Comparison of ENCODE assay signal across 8 mouse cellular contexts in genomic region chr12:17691891-17692321, GRCm38 (mm10). TPM values are rescaled to one million over a fixed set of nuclear protein-coding genes. Genes with fewer than 3 reads are reported as not detected.
DNase-seq lines count a peak whose midpoint lies in the region; ATAC-seq lines count a peak whose summit lies in the region.

No protein-coding gene starts in this region.

- WGBS in kidney, embryonic 14.5 days: under 1% methylated on average over 23 of the region's 23 CpGs
- WGBS in stomach, embryonic 14.5 days: 0% methylated on average over 23 of the region's 23 CpGs

- H3K9ac ChIP-seq in kidney, embryonic 14.5 days (ENCODE audit: low read depth, low read length): peak overlapping the region; percentile 79
- H3K9ac ChIP-seq in stomach, embryonic 14.5 days (replicated peaks; ENCODE audit: low read depth, low read length): peak overlapping the region; percentile 55; the same call in 1 of the 2 replicates

- peak overlapping the region; percentile 81 for H3K4me3 ChIP-seq in kidney, embryonic 14.5 days (ENCODE audit: low read length)
- H3K4me3 ChIP-seq in stomach, embryonic 14.5 days (ENCODE audit: low read depth, low read length): peak overlapping the region; percentile 77

- no peaks in the 10 kb centered on the region for H3K27me3 ChIP-seq in kidney, embryonic 14.5 days (ENCODE audit: control insufficient read depth, insufficient read depth, low read length)
- H3K27me3 ChIP-seq in stomach, embryonic 14.5 days (ENCODE audit: control insufficient read depth, insufficient read depth, low read length): no peaks in the 10 kb centered on the region

- no peaks in the 10 kb centered on the region for H3K36me3 ChIP-seq in kidney, embryonic 14.5 days (ENCODE audit: control insufficient read depth, insufficient read depth, low read length)
- no peaks in the 10 kb centered on the region for H3K36me3 ChIP-seq in stomach, embryonic 14.5 days (ENCODE audit: control insufficient read depth, insufficient read depth, low read length)

- ATAC-seq in kidney, embryonic 14.5 days (ENCODE audit: low FRiP score, low TSS enrichment): no peak
- no peak for ATAC-seq in stomach, embryonic 14.5 days (ENCODE audit: insufficient number of reproducible peaks, insufficient read depth, low FRiP score, low read depth)
- no peak for ATAC-seq in frontal cortex, adult (ENCODE audit: low TSS enrichment)

- H3K27ac ChIP-seq in kidney, embryonic 14.5 days (ENCODE audit: low read depth, low read length): no peak overlapping the region
- no peak overlapping the region for H3K27ac ChIP-seq in stomach, embryonic 14.5 days (ENCODE audit: low read length)

- peak; percentile 14 for DNase-seq in right cerebral cortex, adult 18-20 months
- DNase-seq in right cerebral cortex, postnatal 36 days (ENCODE audit: low spot score in 2 of 2): no peak
- peak; percentile 45 for DNase-seq in brain, adult 2 months (ENCODE audit: low read depth, low spot score)
- peak; percentile 35 to 42 for DNase-seq in heart, adult 9 months (ENCODE audit: low spot score in 2 of 2)
- DNase-seq in lung, postnatal 36 days: peak; percentile 64

- H3K4me2 ChIP-seq in kidney, embryonic 14.5 days (replicated peaks; ENCODE audit: low read depth, low read length): peak overlapping the region; percentile 93
- H3K4me2 ChIP-seq in stomach, embryonic 14.5 days (replicated peaks; ENCODE audit: low read depth, low read length): peak overlapping the region; percentile 90

- H3K9me3 ChIP-seq in kidney, embryonic 14.5 days (ENCODE audit: control insufficient read depth, low read length): no peaks in the 10 kb centered on the region
- H3K9me3 ChIP-seq in stomach, embryonic 14.5 days (ENCODE audit: control insufficient read depth, low read depth, low read length): no peaks in the 10 kb centered on the region

- H3K4me1 ChIP-seq in kidney, embryonic 14.5 days (ENCODE audit: control insufficient read depth, insufficient read depth, low read length): peaks cover 11% of the 10 kb centered on the region; the same call in 1 of the 2 replicates
- H3K4me1 ChIP-seq in stomach, embryonic 14.5 days (ENCODE audit: control insufficient read depth, insufficient read depth, low read length): no peaks in the 10 kb centered on the region

RNA-seq across cellular contexts. Expression of gene Hpcal1, which starts 1.2 kb away (rescaled TPM):
- 44.8 and 58.1 TPM in 2 replicates for polyA plus RNA-seq in kidney, embryonic 14.5 days (2014; fragmentation: Nextera tagmentation; extraction: Ambion mirVana)
- polyA plus RNA-seq in stomach, embryonic 14.5 days (2014; fragmentation: Nextera tagmentation; extraction: Ambion mirVana): 55.3 and 57.5 TPM in 2 replicates

Comparison
In these comparisons a context has a peak if more than half of its experiments do, and no peak if none do; other contexts are left out.
1. DNase-seq: peak in right cerebral cortex, adult 18-20 months (single experiment), brain, adult 2 months (single experiment), heart, adult 9 months (2 of 2) and lung, postnatal 36 days (single experiment); none in right cerebral cortex, postnatal 36 days (0 of 2).